Mouse (Mus musculus) right cerebral cortex, postnatal 10 days (tissue): Measurements from ENCODE around the gene Slc34a3.

Experiments
- DNase-seq, 2 experiments: peaks; one replicate each; pipeline ENCODE4 v3.0.0; 2021; ENCODE audit warnings: low spot score in 2 of 2

Gene Slc34a3

DNA sequence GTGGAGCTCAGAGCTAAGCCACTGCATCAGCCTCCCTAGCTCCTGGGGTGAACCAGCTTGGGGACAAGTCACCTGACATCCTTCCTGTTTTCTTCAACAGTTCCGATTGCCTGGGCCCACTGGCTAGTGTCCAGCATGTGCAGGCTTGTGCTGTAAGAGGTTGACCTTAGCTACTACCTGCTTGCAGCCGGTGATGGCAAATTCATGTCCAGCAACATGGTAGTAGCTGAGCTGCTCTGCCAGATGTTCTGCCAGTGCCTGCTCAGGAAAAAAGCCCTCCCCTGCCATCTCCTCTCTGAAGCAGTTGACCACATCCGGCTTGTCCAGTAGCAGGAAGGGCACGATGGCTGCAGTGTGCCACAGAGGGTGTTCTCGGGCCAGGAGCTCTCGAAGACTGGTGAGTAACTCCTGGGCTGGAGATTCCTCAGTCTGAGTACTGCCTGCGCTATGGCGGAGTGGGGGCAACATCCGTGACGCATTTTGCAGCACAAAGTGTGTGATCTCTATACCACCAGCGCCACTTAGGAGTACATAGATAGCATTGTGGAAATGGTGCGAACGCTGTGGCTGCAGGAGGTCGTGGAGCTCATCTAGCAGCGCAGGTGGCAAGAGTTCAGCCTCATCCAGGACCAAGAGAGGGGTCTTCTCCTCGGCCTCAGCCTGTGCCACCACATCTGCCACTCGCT, 39.5 kb downstream of the Slc34a3 start:
- DNase-seq, result peak in 1 of 2 experiments; percentile 46

DNA sequence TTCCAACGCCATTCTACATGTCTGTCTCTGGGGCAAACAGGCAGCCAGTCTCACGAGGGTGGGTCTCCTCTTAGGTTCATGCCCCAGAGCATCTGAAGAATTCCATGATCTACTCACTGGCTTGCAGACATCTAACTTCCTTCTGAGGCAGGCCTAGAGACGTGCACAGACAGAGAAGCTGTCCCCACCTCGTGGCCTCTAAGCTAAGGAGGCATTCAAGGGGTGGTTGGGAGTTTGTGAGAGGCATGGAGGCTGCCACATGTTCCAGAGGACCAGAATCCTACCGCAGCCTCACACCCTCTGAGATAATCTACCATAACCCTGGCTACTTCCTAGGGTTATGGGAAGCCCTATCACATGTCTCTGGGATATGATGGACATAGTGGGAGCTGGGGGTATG, 40.2 kb downstream of the Slc34a3 start:
- no peak for DNase-seq

DNA sequence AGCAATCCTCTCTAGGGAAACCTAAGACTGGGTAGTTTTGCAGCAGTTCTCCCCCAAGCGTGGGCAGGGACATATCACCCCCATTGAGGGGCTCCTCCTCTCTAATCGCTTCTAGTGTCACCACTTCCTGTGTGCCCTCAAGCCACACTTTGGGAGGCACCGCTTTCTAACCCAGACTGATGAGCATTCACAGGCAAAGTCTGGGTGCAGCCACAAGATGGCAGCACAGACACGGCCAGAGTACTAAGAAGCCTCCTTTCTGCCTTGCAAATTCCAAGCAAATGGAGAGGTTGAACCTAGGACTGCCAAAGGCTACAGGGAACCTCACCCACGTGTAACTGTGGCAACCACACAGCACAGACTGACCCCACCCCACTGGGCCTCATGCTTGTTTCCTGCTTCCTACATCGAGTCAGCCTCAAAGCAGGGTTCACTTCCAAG, 40.8 kb downstream of the Slc34a3 start:
- peak; percentile 84 to 86 for DNase-seq

DNA sequence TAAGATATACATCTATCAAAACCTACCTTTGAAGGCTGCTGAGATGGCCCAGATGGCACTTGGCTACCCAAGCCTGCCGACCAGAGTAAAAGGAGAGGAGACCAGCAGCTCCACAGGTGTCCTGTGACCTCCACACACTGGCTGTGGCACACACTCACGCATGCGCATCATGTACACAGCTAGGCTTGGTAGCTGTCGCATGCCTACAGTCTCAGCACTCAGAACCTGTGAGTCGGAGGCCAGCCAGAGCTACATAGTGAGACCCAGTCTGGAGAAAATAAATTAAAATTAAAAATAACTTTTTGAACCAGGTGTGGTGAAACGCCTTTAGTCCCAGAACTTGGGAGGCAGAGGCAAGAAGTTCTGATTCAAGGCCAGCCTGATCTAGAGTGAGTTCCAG, 46.3 kb downstream of the Slc34a3 start:
- DNase-seq, result no peak

DNA sequence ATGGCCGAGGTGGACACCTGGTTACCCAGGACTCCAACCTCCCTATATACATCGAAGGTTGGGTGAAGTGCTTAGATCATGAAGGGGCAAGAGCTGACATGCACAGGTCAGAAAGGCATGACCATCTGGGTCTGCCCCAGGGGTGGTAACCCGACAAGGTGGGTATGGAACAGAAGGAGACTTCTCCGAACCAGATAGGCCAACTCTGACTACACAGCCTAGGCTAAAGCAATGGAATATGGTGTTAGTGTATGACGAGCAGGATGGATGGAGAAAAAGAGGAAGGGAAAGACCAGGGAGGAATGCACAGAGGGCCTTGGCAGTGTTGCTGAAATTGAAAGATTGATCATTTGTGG, 47.6 kb downstream of the Slc34a3 start:
- no peak for DNase-seq

DNA sequence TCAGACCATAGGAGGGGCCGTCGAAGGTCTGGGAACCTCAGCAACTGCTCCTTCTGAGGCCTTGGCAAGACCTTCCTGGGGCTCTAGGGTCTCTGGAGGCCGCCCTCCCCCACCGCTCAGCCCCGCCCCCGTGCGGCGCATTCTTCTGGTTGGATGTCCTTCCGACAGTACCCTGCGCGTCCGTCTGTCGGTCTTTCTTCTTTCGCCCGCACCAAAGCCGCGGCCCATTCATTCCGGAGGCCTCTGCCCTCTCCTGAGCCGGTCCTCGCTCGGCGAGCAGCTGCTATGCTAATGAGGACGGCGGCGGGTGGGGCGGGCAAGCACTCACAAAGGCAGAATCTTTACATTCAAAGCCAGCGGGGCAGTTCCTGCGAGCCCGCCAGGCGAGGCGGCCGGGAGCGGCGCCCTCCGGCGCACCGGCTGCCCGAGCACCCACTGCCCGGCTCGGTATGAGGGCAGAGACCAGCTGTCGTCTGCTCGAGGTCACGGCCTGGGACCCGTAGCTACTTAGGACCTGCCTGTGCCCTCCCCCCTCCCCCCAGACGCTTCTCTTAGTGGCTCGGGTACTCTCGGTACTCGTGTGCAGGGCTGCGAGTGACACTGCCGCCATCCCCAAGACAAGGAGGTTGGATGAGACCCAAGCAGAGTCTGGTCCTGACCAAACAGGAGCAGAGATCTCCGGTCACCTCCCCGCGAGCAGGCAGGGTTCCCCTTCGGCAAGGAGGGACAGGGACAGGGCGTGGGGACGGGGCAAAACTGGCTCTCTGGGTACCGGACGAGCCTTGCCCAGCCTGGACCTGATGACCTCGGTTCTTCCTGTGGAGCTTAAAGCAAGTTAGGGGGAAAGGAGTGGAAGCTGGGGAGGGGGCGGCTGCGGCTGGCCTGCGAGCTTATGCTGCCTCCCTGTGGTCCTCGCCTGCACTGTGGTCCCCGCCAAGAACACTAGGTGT, 48.3 kb downstream of the Slc34a3 start:
- DNase-seq, result peak; percentile 82 to 84

DNA sequence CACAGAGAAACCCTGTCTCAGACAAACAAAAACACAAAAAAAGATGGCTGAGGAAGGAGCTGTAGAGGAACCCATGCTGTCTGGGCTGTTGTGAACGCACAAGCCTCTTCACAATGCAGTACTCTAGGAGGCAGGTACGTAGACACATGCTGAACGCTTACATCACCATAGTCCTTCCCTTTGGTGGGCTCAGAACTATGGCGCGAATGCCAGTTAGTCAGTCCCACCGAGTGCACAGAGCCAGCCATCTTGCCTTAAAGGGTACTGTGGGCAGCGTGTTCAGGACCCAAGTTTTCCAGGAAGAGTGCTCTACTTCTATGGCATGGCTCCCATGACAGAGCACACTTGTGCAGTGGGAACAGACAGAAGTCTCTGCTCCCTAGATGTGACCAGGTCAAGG, 49.7 kb downstream of the Slc34a3 start:
- peak in 1 of 2 experiments; percentile 21 for DNase-seq

DNA sequence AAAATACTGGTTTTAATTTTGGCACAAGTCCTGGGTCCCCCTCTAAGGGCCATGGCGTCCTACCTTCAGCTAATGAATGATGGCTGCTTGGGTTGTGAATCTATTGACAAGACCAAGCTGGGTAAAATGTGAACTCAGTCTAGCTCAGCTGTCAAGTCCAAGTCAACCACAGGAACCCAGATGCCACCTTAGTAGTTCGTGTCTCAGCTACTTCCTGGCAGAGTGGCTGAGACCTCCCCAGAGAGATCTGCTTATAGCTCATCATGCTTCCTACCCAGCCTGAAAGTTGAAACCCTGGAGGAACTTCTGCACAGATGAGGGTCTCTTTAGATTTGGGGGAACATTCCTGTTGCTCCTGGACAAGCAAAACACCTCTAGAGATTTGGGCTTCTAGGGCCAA, 50.8 kb downstream of the Slc34a3 start:
- DNase-seq, result peak in 1 of 2 experiments; percentile 32

DNA sequence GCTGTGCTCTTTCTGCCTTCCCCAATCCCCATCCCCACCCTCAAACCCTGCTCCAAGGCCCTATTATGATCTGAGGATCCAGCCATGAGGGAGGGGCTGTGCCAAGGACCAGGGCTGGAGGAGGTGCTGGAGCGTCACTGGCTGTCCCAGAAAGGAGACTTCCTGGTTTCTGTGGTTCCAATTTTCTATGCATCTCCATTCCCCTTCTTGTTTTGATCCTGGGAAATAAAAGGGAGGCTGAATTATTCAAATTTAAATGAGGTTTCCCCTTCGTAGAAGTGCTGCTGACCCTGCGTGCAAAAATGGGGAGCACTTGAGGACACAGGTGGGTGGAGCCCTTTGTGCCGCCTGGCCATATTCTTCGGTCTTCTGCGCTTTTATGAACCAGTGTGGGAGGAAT, 51.5 kb downstream of the Slc34a3 start:
- peak; percentile 65 to 77 for DNase-seq

DNA sequence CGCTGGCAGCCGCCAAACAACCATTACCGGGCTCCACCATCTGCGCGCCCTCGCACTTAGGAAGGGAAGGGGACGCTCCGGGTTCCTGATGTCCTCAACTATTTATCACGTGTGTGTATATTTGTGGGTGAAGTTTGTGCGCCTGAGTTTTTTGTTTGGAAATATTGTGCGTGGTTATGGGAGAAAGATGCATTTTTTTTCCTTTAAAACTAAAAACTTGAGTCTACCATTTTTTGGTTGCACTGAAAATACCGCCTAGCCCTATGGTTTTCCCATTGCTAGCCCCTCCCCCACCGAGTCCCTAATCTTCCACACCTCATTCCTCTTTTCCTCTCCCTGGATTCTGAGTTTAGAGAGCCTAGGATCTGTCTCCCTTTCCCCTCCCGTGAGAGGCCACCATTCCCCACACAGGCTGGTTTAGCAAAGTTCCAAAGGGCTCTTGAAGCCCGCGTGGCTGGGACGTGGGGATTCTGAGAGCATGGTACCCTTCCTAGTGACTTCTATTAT, 52.2 kb downstream of the Slc34a3 start:
- peak in 1 of 2 experiments; percentile 42 for DNase-seq

DNA sequence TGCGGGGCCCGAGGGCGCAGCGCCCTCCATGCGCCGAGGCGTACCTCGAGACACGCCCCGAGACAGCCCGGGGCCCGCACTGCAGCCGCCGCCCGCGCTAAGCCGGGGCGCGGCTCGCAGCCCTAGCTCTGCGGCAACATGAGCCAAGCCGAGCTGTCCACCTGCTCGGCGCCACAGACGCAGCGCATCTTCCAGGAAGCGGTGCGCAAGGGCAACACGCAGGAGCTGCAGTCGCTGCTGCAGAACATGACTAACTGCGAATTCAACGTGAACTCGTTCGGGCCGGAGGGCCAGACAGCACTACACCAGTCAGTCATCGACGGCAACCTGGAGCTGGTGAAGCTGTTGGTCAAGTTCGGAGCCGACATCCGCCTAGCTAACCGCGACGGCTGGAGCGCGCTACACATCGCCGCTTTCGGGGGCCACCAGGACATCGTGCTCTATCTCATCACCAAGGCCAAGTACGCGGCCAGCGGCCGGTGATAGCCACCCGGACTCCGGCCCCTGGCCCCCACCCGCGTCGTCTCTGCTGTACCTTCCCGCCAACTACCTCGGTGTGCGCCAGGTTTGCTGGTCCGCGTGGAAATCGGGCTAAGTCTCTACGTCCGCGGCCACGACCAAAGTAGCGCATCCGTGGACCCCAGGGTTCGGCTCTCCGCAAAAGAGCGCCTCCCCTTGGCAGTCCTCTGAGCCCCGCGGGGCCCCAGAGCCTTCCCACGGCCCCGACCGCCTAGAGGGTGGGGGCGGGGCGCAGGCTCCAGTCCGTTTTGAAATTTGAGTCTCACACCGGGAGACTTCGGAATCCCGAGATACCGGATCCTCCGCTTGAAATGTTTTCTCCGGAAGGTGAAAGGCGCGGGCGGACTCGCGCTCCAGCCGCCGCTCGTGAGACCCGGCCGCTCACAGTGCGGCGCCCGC, 52.9 kb downstream of the Slc34a3 start:
- DNase-seq, result peak; percentile 58 to 64

DNA sequence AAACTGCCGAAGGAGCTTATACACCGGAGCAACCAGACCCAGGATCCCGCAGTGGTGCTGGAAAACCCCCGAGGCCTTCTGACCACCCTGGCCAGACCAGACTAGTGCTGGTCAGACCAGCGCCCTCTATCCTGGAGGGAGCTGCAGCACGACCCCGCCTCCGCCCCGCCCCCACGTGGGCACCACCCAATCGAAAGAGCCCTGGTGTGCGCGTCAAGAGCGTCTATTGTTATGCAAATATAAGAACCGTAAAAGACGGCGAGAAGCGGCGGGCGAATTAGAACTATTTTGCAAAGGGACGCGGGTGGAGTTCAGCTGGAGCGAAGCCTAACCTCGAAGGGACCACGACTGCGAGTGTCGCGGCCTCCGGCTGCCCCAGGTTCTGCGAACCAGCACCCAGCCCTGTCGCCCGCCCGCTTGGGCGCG, 53.7 kb downstream of the Slc34a3 start, which contains the start of gene Nrarp:
TSS of gene Nrarp (plus strand) at position 281 of the 426 bp plus-strand sequence.
- DNase-seq, result peak; percentile 97 to 98

DNA sequence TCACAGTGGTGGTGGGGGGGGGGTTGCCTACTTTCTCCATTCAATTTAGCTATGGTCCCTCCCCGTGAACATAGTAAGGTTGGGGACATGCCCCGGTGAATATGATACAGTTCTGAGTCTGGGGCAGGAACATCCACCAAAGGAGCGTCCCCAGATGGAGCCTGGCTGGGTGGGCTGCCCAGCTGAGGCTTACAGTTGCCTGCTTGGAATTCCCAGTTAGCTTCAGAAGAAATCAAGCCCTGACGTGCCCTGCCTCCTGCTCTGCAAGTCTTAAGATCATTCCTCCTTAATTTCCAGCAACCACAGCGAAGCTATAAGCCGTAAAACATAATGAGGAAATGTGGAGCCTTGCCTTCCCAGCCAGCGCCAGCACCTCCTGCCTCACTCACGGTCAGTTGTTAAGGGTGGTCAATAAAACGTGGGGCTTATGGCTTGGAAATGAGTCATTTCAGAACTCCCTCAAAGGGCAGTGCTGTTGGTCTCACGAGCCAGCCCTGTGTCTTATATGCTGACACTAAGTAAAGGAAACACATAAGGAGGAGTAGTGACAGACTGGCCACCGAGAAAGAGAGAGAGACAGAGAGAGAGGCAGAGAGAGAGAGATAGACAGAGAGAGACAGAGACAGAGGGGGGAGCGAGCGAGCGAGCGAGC, 54.5 kb downstream of the Slc34a3 start:
- peak in 1 of 2 experiments; percentile 22 for DNase-seq
